Mouse (Mus musculus): Measurements from ENCODE around the gene Ttpal.

Gene Ttpal

GRCm38 (mm10) chr2:163602101-163602971 is at the start of gene Ttpal:
Ttpal (plus strand) TSS chr2:163602314.
- peak; percentile 92 for DNase-seq

DNA sequence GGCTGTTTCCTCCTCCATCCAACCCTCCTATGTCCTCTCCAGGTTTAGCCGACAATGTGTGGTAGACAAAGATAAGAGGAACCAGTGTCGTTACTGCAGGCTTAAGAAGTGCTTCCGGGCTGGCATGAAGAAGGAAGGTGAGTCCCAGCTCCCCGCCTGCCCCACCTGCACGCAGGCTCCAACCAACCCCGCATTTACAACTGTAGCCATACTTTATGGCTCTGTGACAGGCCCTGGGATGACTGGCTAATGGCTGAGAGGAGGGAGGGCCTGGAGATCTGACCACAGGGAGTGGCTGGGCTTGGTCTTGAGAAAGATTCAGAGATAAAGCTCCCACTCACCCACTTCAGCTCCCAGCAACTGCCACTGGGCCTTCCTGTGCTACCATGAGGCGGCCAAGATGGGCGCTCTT is 49.6 kb upstream of the Ttpal start:
- no peak for DNase-seq

GRCm38 (mm10) chr2:163554425-163554982 is 47.6 kb upstream of the Ttpal start:
- no peak for DNase-seq

GRCm38 (mm10) chr2:163554996-163555395 is 47.1 kb upstream of the Ttpal start:
- DNase-seq: no peak

GRCm38 (mm10) chr2:163555417-163555816 is 46.7 kb upstream of the Ttpal start:
- no peak for DNase-seq

GRCm38 (mm10) chr2:163558548-163558947 is 43.6 kb upstream of the Ttpal start:
- DNase-seq: no peak

GRCm38 (mm10) chr2:163559236-163559635 is 42.9 kb upstream of the Ttpal start:
- DNase-seq: no peak

DNA sequence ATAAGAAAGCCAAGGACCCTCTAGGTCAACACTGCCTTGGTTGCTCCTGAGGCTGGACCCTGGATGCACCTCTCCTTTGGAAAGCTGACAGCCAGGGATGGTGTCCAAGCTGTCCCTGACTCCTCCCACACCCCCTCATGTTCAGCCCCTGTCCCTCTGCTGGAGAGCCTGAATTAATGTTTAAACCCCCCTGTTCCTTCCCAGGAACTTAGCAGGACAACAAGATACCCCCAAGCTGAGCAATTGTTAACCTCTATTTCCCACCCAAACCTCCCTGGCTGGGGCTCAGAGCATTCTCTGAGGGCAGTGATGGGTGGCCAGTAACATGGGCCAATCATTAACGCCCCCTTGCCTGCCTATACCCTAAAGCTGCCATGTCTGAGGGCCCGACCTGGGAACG is 41.9 kb upstream of the Ttpal start:
- DNase-seq: no peak

- DNase-seq: no peak
These were observed 40.7 kb upstream of the Ttpal start for GRCm38 (mm10) chr2:163561258-163561948.

GRCm38 (mm10) chr2:163564646-163565045 is 37.5 kb upstream of the Ttpal start:
- DNase-seq: no peak

GRCm38 (mm10) chr2:163574321-163574720 is 27.8 kb upstream of the Ttpal start:
- DNase-seq: no peak

- DNase-seq: no peak
These were observed 26.9 kb upstream of the Ttpal start for GRCm38 (mm10) chr2:163575248-163575647.

GRCm38 (mm10) chr2:163577986-163578385 is 24.1 kb upstream of the Ttpal start:
- no peak for DNase-seq

GRCm38 (mm10) chr2:163580069-163580945 is 21.8 kb upstream of the Ttpal start:
- DNase-seq: no peak

GRCm38 (mm10) chr2:163583226-163584087 is 18.7 kb upstream of the Ttpal start:
- peak; percentile 27 for DNase-seq

DNA sequence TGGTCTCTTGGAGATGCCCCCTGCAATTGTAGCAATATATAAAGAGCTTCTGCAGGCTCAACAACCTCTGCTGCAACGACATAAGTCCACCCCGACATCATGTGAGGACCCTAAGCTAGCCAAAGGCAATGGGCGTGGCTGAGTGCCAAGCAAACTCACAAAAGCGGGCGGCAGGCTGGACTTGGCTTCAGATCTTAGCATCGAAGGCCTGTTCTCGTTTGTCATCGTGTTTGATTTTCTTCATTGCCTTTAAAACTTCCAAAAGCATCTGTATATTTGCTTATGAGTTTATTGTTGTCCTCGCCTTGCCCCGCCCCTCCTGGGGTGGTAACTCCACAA is 18.1 kb upstream of the Ttpal start:
- no peak for DNase-seq

DNA sequence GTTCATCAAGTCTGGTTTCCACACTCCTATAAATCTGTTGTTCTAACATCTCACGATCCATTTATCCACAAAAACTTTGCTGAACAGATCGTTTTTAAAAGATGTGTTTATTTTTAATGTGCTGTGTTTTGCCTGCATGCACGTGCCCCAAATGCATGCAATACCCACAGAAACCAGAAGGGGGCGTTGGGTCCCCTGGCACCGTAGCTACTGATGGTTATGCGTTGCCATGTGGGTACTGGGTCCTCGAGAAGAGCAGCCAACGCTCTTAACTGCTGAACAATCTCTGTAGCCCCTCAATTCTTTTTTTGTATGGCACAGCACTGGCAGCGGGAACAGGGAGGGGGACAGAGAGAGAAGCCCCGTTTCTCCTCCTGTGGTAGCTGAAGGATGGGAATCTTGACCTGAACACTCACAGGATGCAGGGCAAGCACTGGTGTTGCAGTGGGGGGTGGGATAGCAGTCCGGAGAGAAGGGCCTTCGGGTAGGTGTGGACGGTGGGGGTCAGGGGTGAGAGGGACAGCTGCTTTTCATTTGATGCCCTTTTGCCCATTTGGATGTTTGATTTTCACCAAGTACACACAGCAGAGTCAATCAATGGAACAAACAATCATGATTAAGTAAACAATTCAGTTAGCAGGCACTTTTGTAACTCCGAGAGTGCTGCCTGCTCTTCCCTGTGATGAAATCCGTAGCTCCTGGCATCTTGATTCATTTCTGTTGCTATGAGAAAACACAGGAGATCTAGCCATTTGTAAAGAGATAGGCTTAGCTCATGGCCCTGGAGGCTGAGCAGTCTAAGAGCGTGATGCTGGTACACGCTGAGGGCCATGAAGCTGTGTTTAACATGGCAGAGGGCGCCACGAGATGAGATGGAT is 15.5 kb upstream of the Ttpal start:
- peak; percentile 68 for DNase-seq

GRCm38 (mm10) chr2:163587506-163587905 is 14.6 kb upstream of the Ttpal start:
- no peak for DNase-seq

DNA sequence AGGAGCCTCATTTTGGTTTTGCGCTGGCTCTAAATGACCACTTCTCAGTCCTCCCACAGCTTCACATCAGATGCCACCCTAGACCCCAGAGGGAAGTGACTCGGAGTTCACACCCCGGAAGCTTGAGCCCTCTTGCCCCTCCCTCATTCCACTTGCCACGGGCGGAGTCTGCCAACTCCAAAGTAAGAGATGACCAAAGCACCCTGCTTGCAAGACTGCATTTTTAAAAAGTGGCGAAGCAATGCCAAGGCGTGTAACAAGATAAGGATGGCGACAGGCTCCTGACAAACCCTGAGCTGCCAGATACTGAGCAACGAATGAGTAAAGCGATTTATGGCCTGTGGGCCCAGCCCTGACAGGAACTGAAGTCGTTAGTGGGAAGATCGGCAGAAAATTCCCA is 11.9 kb upstream of the Ttpal start:
- DNase-seq: no peak

DNA sequence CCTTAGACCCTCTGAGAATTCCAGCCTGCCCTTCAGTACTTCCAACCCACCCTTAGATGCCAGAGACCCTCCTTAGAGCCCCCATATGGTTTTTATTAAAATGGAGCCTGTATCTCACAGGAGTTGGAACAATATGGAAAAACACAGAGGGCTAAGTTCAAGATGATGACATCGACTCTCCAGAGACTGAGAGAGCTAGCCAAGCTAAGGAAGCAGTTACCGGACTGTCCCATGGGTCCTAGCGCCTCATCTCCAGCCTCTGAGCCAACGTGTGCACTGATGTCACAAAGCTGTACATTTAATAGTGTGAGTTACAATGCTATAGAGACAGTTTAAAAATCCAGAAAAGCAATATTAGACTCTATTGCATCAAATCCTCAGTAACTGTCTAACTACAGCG is 11.1 kb upstream of the Ttpal start:
- no peak for DNase-seq

DNA sequence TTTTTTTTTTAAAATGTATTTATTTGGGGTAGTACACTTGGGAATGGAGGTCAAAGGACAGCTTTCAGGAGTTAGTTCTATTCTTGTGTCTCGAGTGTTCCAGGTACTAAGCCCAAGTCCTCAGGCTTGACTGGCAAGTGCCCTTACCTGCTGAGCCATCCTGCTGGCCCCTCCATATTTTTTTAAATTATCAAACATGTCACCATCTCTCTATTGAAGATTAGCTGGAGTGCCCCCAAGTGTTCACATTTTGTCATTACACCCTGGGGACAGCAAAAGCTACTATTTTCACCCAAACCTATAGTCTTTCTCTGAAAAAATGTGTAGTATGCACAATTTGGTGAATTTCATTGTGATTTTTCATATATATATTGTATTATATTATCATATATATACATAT is 10.0 kb upstream of the Ttpal start:
- peak; percentile 57 for DNase-seq
